Mouse (Mus musculus): Measurements from ENCODE around the gene Cbfa2t2.

Gene Cbfa2t2

GRCm38 (mm10) chr2:154569071-154569748 is 132.9 kb downstream of the Cbfa2t2 start:
- peak; percentile 78 to 88 for DNase-seq (ENCODE audit: low spot score in 2 of 2)

DNA sequence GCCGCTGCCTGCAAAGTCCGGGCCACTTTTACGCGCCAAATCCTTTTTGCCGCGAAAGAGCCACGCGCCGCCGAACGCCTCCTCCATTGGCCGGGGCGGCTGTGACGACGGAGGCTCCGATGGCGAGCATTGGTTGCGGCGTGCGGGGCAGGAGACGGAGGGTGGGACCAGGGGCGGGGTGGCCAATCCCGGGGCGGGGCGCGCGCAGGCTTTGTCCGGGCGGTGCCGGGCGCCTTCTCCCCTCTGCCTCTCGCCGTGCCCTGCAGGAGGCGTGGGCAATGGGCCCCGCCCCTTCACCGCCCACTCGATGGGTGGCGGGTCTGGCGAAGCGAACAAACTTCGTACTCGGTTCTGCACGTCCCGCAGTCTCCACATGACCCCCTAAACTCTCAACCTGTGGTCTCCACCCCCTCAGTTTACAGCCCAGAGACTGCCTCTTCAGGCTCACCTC is 133.6 kb downstream of the Cbfa2t2 start, which contains the start of gene E2f1:
Gene E2f1 (minus strand): TSS at position 57 of the 451 bp plus-strand sequence.
- DNase-seq (ENCODE audit: low spot score in 2 of 2): peak; percentile 96 to 98

GRCm38 (mm10) chr2:154570666-154571065 is 134.4 kb downstream of the Cbfa2t2 start:
- no peak for DNase-seq (ENCODE audit: low spot score in 2 of 2)

- DNase-seq (ENCODE audit: low spot score in 2 of 2): no peak
These were observed 135.0 kb downstream of the Cbfa2t2 start for GRCm38 (mm10) chr2:154571266-154571665.

- DNase-seq (ENCODE audit: low spot score in 2 of 2): no peak
These were observed 135.7 kb downstream of the Cbfa2t2 start for GRCm38 (mm10) chr2:154571976-154572375.

DNA sequence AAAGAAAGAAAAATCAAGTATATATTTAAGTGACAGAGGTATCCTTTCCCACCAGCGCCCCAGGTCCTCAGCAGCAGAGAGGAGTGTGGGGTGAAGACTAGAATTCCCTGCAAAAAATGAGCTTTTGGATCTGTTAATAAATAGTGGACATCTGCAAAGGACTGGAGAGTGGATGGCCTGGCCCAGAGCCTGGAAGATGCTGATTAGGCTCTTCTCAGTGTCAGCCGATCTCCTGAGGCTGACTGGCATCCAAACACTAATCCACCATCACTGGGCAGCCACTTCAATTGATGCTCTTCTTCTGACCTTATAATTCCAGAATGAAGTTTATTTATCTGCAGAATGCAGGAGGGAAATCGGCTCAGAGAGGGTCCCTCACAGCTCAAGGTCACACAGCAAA is 136.7 kb downstream of the Cbfa2t2 start:
- no peak for DNase-seq (ENCODE audit: low spot score in 2 of 2)

- DNase-seq (ENCODE audit: low spot score in 2 of 2): no peak
These were observed 138.0 kb downstream of the Cbfa2t2 start for GRCm38 (mm10) chr2:154574271-154574670.

DNA sequence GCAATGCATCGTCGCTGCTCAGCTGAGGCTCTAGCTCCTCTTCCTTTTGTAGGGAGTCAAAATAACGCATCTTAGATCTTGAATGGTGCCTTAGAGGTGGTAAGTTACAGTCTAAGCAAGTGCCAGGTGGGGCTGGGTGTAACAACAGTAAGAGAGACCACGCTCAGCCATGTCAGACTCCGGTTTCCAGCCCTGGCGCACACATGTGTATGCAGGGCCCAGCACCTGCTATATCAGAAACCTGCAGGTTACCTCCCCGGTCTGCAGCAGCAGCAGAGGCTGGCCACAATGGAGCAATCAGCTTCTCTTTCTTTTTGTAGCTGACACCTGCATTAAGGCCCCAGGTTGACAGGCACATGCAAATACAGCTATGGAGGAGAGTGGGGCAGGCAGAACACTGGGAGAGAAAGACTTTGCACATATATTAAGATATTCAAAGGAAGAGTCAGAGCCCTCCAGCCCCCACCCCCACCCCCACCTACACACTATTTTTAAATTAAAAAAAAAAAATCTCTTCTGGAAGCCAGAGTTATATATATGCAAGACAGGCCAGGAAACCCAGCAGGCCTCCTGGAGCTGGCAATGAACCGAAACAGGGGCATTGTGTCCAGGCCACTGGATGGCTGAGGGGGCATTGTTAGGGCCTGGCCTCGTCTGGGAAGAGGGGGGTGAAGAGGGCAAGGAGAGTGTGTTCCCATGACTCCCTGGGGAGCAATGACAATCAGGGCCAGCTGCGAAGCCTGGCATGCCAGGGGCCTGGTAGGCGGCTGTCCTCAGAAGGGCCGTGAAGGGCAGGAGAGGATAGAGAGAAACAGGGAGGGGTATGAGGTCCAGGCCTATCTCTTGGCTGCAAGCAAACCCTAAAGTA is 140.8 kb downstream of the Cbfa2t2 start:
- DNase-seq (ENCODE audit: low spot score in 2 of 2): no peak

GRCm38 (mm10) chr2:154577744-154578067 is 141.4 kb downstream of the Cbfa2t2 start:
- no peak for DNase-seq (ENCODE audit: low spot score in 2 of 2)

- DNase-seq (ENCODE audit: low spot score in 2 of 2): no peak
These were observed 144.3 kb downstream of the Cbfa2t2 start for GRCm38 (mm10) chr2:154580586-154580985.

DNA sequence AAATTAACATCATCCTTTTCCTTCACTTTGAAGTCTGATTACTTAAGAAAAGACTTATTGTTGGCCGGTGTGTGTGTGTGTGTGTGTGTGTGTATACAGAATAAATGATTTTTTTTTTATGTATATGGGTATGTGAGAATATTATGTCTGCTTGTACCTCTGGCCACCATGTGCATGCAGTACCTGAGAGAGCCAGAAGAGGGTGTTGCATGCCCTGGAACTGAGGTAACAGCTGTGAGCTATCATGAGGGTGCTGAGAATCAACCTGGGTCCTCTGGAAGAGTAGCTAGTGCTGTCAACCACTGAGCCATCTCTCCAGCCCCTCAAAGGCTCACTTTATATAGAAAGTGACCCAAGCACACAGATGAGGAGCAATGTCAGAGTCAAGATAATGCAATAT is 145.1 kb downstream of the Cbfa2t2 start:
- no peak for DNase-seq (ENCODE audit: low spot score in 2 of 2)

DNA sequence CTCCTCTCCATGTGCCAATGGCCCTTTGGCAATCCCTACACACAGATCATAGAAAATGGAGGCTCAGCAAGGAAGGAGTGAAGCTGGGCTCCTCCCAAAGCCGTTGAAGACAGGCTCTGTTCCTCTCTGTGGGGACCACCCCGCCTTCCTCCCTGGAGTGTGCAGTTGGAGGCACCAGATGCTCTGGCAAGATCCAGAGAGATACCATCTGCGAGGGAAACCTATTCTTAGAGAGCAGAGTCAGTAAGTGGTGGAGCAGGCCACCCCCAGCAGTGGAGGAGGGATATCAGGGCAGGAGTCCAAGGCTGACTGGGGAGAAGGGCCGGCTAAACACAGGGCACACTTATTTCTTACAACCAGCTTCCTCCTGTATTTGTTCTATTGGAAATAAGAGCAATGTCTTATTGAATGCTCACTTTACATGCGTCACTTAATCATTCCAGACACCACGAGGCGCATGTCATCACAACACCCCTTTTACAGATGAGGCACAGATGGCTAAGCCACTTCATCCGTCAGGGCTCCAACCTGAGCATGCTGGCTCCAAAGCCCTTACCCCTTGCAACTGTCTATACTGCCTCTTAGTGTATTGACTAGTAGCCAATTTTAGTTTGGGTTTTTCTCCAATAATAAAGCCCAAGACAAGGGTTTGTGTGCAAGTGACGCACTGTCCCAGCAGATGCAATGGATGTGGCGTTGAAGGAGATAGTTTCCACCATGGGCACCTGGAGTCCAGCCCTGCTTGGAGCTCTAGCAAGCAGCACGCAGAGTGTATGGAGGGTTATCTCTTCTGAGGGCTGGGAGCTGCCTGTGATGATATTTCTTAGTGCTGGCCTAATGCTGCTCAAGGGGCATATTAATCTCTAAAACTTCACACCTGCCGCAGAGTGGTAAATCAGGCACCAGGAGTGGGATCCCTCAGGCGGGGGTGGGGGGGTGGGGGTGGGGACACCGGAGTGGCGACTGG is 147.9 kb downstream of the Cbfa2t2 start:
- no peak for DNase-seq (ENCODE audit: low spot score in 2 of 2)

GRCm38 (mm10) chr2:154584931-154585601 is 148.8 kb downstream of the Cbfa2t2 start:
- DNase-seq (ENCODE audit: low spot score in 2 of 2): no peak

GRCm38 (mm10) chr2:154586405-154586804 is 150.1 kb downstream of the Cbfa2t2 start:
- peak; percentile 69 to 87 for DNase-seq (ENCODE audit: low spot score in 2 of 2)
